Mouse (Mus musculus): ENCODE measurements around the gene Pik3r6.

Gene Pik3r6

DNA sequence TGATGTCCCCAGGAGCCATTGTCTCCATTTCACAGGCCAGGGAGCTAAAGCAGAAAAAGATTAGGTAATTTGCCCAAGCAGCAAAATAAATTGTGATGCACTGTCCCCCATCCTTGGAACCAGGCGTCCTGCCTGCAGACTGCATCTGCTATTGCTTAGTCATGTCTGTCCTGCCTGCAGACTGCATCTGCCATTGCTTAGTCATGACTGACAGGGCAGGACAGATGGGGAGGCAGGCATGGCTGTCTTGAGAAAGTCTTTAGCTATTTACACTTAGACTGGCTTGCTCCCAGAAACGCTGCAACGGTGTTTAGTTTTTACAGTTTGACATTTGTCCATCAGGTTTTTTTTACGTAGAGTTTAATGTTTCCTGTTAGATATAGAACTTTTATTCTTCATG is 33.6 kb downstream of the Pik3r6 start:
- peak in 1 of 2 experiments; percentile 28 for DNase-seq

DNA sequence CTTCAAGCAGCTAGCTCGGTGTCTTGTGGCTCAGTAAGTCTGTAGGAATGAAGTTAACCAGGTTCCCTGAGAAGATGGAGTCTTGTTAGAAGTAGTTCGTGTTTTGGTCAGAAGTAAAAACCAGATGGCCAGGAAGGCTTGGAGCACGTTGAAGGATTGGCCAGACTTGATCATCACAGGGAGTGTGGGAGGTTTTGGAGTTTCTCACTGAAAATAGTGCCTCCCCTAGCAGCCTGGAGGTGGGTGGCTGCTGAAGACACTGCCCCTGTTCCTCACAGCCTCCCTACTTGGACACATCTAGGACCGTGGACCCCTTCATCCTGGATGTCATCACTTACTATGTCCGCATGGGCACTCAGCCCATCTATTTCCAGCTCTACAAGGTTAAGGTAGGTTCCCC is 36.8 kb downstream of the Pik3r6 start:
- DNase-seq = no peak

DNA sequence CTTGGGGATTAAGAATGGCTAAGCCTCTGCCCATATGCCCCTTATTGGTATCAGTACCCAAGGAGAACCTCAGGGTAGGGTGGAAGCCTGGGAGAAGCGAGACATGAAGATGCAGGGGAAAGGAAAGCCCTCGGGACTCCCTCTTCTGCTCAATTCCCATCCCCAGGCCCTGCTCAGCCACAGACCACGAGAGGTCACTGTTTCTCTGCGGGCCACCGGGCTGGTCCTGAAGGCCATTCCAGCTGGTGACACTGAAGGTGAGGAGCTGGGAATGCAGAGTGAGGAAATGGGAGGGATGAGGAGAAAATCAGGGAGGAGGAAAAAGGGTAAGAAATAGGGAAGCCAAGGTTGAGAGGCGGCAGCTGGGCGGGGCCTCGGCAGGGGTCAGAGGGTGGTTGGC is 41.7 kb downstream of the Pik3r6 start:
- peak; percentile 47 to 54 for DNase-seq

DNA sequence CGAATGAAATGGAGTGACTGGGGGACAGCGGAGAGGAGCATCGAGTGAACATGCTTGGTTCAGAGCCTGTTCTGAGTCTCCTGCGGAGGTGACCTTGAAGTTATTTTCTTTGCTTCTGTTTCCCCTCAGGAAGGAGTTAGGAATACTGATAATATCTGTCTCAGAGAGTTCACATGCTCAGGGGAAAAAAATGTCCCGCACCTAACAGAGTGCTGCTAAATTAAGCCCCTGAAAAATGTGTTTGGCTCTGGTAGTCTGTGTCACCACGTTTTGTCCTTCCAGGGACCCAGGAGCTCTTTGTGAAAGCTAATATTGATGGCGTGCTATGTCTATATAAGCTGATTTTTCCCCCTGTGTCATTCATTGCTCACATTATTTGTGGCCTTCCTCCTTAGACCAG is 42.4 kb downstream of the Pik3r6 start:
- no peak for DNase-seq

DNA sequence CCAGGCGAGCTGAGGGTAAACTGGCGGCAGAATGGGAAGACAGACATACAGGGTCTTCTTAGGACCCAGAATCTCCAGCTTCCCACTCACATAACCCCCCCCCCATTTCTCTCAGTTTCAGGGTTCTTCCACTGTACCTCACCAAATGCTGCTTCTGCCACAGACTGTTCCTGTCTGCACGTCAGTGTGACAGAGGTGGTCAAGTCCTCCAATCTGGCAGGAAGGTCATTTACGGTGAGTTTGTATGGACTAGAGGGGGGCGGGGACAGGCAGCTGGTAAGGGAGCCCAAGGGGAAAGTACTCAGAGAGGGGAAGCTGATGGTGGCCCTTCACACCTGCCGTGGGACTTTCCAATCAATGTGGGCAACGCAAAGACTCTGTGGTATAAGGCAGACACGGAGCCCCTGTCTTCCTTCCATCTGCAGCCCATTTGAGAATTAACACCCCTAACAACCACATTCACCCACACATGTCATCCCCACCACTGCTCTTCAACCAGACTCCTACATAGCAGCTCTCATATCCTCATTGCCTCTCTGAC is 42.9 kb downstream of the Pik3r6 start:
- no peak for DNase-seq

DNA sequence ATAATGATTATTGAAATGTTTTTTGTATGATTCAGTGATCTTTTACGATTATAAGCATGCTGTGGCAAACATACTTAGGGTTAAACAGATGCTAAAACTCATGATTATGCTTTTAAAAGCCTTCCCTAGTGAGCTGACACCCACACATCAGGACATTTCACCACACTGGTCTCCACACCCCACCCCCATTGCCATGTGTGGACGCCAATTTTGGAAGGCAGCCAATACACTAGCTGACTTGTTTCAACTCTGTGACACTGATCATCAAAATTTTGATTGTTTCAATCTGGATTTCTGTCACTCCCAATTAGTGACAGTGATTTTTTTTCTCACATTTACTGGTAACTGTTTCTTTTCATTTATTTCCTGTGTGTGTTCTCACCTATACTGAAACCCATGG is 44.7 kb downstream of the Pik3r6 start:
- no peak for DNase-seq

DNA sequence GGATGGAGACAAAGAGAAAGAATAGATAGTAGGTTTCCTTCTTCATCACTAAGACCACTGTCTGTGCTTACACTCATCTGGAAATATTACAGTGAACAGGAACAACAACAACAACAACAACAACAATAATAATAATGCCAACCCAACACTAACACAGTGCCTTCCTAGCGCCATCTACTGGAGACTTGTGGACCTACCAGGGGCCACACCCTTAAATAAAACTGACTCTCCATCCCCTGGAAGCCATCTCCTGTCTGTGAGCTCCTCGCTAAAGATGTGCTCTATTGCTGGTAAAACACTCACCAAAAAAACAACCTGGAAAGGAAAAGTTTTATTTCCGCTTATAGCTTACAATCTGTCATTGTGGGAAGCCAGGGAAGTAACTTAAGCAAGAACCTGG is 46.8 kb downstream of the Pik3r6 start:
- no peak for DNase-seq

DNA sequence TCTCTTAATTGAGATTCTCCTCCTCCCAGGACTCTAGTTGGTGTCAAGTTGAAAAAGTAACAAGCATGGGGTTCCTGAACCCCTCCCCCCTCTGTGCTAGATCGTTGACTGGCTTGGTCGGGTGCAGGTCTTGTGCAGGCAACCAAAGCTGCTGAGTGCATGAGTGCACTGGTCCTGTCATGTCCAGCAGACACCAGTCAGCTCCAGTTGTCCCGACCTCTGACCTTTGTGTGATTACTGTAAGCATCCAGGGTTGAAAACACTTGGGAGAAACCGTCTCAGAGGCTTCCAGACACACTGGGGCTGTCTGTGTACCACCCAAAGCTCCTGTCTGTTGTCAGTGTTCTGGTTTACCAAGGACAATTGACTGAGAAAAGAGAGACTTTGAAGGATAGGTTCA is 47.5 kb downstream of the Pik3r6 start:
- no peak for DNase-seq

DNA sequence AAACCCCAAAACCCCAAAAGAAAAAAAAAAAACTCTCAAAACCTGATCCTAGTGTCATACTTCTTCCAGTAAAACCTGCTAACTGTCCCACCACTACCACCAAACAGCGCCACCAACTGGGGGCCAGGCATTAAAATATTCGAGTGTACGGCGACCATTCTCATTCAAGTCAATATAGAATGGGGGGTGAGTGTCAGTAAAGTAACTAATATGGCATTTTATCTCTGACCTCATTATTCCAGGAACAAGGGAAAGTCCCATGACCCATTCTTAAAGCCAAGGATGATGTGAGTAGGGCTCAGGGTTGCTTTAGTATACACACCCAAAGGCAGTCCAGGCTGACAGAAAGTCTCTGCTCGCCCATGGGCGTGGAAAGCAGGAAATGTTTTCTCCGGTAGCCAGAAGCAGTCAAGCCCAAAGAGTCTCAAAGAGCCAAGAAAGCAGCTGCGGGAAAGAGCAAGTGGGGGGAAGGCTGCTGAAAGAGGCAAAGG is 51.2 kb downstream of the Pik3r6 start:
- peak; percentile 55 to 69 for DNase-seq

DNA sequence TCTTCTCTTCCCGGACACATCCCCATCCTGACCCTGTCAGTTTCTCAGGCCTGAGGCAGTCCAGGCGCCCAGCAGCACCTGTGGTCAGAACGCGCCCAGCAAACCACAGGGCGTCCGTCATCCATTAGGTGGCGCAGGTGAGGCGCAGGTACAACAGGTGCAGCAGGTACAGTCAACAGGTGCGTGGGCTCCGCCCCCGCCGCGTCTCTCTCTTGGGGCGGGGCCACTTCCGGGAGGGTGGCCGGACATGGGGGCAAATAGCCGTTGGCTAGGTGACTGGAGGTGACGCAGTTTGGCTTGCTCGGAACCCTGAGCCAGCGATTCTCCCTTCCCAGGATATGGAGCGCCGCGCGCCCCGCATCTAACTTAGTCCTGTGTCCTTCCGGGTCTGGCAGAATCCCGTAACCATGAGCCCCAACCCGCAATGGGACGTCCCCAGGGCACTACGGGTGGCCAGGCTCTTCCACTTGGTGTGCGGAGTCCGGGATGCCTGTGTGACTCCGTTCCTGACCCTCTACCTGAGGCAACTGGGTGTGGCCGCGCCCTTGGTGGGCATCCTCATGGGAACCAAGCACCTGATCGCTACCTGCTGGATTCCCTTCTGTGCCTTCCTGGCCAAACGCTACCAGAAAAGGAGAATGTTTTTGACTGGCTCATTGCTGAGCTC is 53.2 kb downstream of the Pik3r6 start, which contains the start of gene Mfsd6l:
Mfsd6l (plus strand) TSS at position 269 of the 667 bp plus-strand sequence.
- peak; percentile 61 to 81 for DNase-seq

DNA sequence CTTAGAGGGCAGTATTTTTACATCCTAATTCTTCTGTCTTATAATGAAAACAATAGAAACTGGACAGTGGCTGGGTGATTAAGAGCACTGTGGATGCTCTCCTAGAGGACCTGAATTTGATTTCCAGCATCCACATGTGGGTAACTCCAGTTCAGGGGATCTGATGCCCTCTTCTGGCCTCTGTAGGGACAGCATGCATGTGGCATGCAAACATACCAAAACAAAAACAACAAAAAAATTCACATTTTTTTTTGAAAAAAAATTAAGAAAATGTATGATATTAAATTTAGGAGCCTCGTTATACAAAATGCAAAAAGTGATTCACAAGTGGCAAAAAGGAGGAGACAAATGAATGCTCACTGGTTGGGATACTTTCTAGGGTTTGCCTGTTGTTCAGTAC is 56.7 kb downstream of the Pik3r6 start:
- DNase-seq = peak in 1 of 2 experiments; percentile 36

DNA sequence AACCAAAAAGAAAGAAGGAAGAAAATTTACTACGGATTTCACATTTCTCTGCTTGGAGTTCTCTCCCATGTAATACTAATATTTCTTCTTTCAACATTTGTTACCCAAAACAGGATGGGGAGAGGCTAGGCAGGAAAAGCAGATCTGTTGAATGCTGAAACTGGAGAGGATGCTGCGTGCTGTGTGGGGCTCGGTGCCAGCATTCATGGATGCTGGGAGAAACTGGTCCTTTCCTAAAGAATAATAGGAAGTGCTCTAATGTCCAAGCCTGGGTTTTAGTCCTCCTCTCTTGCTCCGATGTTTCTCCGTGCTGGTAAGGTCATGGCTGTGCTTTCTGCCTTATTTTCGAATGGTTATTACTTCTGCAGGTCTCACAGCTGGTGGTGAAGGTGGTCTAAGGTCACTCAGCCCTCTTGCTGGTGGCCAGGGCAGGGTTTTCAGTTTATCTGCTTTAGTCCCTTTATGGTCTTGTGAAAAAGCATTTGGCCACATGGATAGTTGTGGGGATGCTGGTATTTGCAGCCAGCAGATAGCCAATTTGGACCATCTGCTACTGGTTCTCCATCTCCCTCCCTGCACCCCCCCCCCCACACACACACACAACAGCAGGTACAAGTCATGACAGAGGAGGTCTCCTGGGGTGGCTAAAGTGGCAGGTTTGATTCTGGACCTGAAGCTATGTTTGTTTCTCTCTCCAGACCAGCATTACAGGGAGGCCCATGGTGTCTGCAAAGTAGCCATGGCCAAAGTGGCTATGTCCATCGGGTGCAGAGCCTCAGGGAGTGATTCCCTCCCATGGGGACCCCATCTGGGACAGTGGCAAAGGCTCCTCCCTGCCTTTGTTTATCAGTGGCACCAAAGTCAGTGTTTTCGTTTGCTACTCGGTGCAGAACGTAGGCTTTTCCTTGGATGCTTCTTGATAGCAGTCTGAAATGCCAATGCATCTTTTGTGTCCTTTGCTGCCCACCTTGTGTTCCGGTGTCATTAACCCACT is 59.4 kb downstream of the Pik3r6 start:
- DNase-seq = peak; percentile 73 to 83

DNA sequence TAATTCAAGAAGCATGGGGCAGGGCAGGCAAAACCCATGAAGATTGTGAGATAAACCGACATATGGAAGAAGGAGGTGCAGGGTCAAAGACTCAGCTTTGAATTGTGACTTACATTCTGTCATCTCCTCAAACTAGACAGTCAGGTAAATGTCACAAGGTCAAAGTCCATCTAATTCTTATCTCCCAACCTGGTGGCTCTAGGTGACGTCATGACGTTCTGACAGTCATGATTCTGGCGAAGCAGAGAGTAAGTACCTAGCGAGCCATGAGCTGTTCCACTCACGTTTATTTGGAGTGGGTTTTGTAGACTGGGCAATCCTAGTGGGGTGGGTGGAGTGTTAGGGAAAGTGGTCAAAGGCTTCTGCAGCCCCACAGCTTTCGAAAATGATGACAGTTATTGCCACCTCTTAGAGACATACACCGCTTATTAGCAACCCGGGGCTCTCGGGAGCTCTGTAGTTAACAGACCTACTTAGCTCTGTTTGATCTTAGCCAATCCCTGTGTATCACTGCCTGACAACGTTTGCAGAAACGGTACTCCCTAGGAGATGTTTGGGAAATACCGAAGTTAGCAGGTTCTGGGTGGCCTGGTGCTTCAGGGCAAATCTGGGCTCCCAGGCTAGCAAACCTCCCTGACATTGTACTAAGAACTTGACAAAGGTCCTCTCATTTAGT is 61.7 kb downstream of the Pik3r6 start:
- no peak for DNase-seq

DNA sequence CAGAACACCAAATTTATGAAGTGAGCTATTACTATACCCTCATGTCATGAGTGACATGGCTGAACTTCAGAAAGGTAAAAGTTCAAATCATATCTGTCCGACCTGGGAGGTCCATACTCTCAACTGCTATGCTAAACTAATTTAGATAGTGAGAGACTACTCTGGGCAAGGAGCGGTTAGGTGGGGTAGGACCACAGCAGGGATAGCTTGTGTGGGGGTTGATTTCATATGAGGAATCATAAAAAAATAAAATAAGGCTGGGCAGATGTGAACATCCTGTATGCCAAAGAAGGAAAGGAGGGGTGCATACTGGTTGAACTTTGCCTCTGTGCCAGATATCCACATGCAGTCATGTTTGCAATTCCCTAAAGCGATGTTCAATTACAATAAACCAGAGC is 62.2 kb downstream of the Pik3r6 start:
- no peak for DNase-seq

DNA sequence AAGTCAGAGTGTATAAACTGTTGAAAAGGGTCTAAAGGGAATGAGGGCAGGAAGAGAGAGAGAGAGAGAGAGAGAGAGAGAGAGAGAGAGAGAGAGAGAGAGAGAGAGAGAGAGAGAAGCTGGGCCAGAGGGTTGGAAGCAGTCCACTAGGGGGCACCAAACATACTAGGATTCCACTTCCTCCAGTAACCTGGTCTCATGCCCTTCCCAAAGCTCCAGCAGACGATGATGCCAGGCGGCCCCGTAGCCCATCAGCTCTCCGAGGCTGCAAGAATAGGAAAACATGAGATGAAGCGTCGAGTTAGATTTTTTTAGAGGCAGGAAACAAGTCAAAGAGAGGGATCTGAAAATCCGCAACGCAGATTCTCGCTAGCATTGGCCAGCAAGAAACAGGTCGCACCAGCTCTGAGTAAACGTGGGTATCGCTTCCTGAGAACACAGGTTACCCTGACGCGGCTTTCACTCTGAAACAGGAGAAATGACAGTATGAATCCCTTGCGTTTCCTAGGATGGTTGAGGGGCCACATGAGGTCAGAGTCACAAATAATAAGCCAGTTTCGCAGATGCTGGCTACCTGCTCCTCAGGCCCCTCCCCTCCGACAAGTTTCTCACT is 63.7 kb downstream of the Pik3r6 start:
- DNase-seq = peak; percentile 93 to 97

DNA sequence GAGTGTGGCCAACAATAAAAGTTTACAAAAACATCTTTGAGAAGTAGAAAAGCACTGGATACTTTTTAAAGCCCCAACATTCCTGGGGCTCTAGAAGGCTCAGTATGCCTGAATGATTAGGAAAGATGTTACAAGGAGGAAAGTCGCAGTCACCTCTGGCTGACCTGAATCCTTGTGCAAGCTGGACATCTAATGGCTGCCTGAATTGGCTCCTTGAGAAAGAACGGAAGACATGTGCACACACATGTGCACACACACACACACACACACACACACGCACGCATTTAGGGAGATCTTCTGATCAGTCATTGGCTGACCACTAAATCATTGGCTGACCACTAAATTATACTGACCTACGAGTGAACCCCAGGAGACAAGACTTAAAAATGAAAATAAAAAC is 68.0 kb downstream of the Pik3r6 start:
- DNase-seq = no peak

DNA sequence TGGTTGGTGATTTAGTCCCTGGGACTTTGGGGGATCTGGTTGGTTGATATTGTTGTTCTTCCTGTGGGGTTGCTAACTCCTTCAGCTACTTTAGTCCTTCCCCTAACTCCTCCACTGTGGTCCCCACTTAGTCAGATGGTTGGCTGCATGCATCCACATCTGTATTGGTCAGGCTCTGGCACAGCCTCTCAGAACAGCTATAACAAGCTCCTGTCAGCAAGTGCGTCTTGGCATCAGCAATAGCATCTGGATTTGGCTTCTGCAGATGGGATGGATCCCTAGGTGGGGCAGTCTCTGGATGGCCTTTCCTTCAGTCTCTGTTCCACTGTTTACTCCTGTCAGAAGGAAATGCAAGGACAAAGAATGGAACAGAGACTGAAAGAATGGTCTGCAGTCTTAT is 74.3 kb downstream of the Pik3r6 start:
- DNase-seq = no peak

DNA sequence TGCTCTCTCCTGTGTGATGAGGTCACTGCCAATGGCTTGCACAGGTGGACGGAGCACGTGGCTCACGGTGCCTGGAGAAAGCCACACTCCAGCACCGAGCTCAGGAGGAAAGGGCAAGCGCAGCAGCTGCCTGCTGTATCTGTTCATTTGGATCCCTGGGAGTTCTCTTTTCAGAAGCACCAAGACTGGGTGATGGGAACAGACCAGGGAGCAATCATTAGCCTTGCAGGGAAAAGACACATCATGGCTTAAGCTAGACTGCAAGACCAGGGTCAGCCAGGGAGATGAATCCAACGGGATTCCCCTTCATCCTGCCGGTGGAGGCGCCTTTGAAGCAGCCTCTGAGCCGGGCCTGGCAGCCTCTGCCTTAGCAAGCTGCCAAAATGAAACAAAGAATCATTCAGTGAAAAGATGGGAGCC is 76.7 kb downstream of the Pik3r6 start:
- peak; percentile 83 to 84 for DNase-seq

DNA sequence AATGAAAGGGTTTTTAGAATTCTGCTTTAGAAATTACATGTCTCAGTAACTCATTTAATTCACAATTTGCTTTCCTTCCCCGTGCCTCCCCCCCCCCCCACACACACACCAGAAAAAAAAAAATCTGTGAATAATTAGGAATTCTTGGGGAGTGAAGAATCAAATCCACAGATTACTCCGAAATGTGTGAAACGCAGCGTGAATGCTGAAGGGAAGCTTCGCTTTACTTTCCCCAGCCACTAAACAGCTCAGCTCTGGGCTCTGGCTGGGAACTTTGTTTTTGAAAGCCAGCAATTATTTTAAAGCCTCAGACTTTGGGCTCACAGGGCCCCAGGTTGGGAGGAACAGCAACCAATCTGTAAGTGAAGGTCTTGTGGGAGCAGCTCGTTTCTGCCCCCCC is 77.7 kb downstream of the Pik3r6 start:
- no peak for DNase-seq

DNA sequence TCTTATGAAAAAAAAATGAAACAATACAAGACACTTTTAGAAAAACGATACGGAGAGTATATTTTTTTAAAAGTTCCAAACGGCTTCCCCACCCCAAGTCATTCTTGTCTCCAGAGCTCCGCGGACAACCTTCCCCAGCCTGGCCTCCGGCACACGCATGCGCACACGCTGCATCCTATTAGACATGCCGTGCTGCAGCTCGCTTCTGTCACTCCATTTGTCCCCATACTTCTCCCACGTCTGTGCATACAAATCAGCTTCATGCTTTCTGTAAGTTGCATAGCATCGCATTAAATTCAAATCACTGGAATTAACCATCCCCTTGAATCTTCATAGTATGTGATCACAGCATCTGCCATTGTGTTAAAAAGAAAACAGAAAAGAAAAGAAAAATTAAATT is 80.4 kb downstream of the Pik3r6 start:
- peak; percentile 64 to 72 for DNase-seq

DNA sequence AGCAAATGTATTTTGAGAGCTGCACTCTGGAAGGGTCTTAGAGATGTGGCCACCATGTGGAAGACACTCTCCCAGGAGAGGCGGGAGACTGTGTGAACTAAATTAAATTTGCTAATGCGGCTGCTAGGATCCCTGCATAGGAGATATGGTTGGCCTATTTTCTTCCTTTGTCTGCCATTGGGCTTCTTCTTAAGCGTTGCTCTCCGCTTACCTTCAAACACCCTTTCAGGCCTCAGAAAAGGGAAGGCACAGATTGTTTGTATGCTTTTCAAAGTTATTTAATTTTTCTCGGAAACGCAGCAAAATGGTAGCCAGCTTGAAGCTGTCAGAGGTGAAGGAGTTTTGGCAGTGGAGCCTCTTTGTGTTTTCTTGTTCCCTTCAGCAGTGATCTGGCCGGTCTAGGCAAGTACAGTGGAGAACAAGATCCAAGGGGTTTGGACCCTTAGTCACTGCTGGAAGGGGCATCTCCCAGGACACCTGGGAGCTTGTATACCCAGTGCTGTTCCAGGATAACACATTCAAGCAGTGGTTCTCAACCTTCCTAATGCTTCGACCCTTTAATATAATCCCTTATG is 81.2 kb downstream of the Pik3r6 start:
- DNase-seq = no peak

DNA sequence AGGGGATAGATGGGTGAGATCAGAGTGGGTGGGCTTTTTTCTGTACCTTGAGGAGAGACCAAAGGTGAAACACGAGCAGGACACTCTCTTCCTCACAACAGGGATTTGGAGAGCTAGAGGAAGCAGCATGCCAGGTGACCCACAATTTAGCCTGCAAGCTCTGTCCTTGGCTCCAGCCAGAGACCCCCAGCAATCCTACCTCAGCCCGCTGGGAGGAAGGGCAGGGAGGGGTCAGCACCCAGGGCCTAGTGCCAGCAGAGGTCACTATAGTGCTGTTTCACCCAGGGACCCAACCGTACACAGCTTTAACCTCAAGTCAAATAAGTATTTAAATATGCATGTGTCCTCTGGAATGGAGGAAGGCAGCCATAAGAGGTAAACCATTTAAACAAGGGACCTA is 83.1 kb downstream of the Pik3r6 start:
- DNase-seq = peak; percentile 30 to 49

All from cerebellum, postnatal 14 days (tissue).